Mouse (Mus musculus) spleen, adult 2 months (tissue): Measurements from ENCODE around the gene Ptprh.

ENCODE experiments used
- CTCF ChIP-seq: fragments of 200-500 bp; IDR thresholded peaks from 2 replicates; pipeline ENCODE4 v1.5.1; 2011; ENCODE audit warnings: mild to moderate bottlenecking, inconsistent platforms; ENCODE audit not compliant: insufficient read depth, insufficient read length, insufficient replicate concordance; ENCODE audit errors: extremely low read depth
- POLR2A ChIP-seq: fragments of 200-500 bp; IDR thresholded peaks from 2 replicates; pipeline ENCODE4 v1.6.1; 2011; ENCODE audit warnings: low read depth, low read length, inconsistent platforms

DNA sequence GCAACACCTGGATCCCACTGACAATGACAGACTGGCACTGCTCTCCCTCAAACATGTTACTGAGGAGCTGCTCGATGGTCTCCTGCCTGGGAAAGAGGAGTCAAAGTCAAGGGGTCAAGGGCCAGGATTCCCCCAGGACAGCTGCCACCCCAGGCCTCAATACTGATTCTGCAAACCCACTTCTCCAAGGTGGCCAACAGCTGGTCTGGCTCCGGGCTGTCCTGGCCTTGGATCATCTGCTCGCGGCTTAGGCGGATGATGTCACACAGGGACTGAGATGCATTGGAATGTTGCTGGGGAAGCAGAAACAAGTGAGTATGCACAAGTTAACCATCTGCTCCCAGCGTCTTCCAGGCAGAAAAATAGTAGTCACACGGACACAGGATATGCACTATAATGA lies 38.1 kb upstream of the Ptprh start:
- TF ChIP-seq CTCF, result no peak
- TF ChIP-seq POLR2A, result no peak
